Mouse (Mus musculus): ENCODE data around the gene Il31ra.

DNA sequence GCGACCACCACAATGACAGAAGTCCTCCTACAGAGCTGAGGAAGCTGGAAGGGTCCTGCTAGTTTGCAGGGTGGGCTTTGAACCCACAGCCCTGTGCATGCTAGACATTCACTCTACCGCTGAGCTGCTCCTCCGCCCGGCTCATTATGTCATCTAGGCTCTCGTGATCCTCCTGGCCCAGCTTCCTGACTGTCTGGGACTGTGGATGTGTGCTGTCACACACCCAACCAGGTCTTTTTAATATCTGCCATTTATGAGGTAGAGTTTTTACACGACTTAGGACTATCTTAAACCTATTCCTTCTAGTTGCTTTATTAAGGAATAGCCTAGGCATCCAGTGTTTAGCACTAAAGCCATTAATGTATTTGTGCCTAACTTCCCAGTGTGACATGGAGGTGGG lies 88.7 kb downstream of the Il31ra start:
- TF ChIP-seq POLR2A (IDR thresholded peaks at IDR 0.05; ENCODE audit: low read depth, low read length): no peak
- no peak for TF ChIP-seq CTCF (IDR thresholded peaks at IDR 0.05; ENCODE audit: extremely low read depth, insufficient read length, insufficient replicate concordance, low read depth, low read length)
